Mouse (Mus musculus) bone marrow, adult 2 months (tissue): ENCODE data around the gene Olfr66. TPM values are rescaled to one million over a fixed set of nuclear protein-coding genes. Genes with fewer than 3 reads are reported as not detected.

Source experiments
- H3K27ac ChIP-seq: fragments of 200-500 bp; 2 replicates; pipeline ENCODE4 v1.5.1; 2012; ENCODE audit warnings: low read depth, mild to moderate bottlenecking, control low read depth, inconsistent platforms, low read length; ENCODE audit not compliant: control insufficient read depth, poor library complexity, insufficient read depth
- H3K4me1 ChIP-seq: fragments of 200-500 bp; 2 replicates; pipeline ENCODE4 v1.6.1; 2011; ENCODE audit warnings: low read length; ENCODE audit not compliant: control insufficient read depth, insufficient read depth
- H3K4me3 ChIP-seq: fragments of 200-500 bp; replicated peaks from 2 replicates; pipeline ENCODE3; 2011; ENCODE audit warnings: mild to moderate bottlenecking, low read depth, low read length, control low read depth; ENCODE audit not compliant: control insufficient read depth
- CTCF ChIP-seq: fragments of 200-500 bp; IDR thresholded peaks from 2 replicates; pipeline ENCODE4 v1.5.1; 2011; ENCODE audit warnings: low read length, control low read depth; ENCODE audit not compliant: control insufficient read depth, insufficient read depth
- POLR2A ChIP-seq: fragments of 200-500 bp; IDR thresholded peaks from 2 replicates; pipeline ENCODE4 v1.6.1; 2011; ENCODE audit warnings: low read depth, mild to moderate bottlenecking, control low read depth, low read length, borderline replicate concordance; ENCODE audit not compliant: control insufficient read depth
- WGBS: fragments of 180-500 bp; shearing (Covaris S2); methylation state at CpG from one replicate; pipeline ENCODE4 v1.1.7; 2018; 5-methylcytosine and 5-hydroxymethylcytosine counted together
- polyA plus RNA-seq: library from polyadenylated mRNA; stranded (reverse); fragments of >200 nt; gene quantifications from 2 replicates; pipeline ENCODE4 v1.2.4, GENCODE M21; 2011; ENCODE audit warnings: low replicate concordance; ENCODE audit not compliant: missing spikeins, insufficient read depth, insufficient read length

The Olfr66 gene
- polyA plus RNA-seq, 1 experiment, result not detected

DNA sequence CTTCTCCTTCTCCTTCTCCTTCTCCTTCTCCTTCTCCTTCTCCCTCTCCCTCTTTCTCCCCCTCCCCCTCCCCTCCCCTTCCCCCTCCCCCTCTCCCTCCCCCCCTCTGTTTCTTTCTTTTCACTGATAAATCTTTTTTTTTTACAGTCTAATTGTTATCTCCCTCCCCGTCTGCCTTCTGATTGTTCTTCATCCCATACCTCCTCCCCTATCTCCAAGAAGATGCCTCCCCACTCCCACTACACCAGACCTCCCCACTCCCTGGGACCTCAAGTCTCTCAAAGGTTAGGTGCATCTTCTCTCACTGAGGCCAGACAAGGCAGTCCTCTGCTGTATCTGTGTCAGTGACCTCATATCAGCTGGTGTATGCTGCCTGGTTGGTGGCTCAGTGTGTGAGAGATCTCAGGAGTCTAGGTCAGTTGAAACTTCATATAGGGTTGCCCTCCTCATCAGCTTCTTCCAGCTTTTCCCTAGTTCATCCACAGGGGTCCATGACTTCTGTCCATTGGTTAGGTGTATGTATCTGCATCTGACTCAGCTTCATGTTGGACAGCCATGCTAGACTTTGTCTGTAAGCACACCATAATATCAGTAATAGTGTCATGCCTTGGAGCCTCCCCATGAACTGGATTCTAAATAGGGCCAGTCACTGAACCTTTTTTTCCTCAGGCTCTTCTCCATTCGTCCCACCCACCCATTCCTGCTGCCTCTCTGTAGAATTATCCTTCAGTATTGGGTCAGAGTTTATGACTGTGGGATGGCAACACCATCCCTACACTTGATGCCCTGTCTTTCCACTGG lies 41.3 kb downstream of the Olfr66 start:
- no peak overlapping the region for H3K4me3 ChIP-seq
- H3K4me1 ChIP-seq, result peaks cover 1% of the 10 kb centered on the region; the same call in 1 of the 2 replicates
- WGBS, result 50% methylated on average over 1 of the region's 2 CpGs
- TF ChIP-seq POLR2A (no peak), CTCF (no peak)
- H3K27ac ChIP-seq, result no peak overlapping the region

DNA sequence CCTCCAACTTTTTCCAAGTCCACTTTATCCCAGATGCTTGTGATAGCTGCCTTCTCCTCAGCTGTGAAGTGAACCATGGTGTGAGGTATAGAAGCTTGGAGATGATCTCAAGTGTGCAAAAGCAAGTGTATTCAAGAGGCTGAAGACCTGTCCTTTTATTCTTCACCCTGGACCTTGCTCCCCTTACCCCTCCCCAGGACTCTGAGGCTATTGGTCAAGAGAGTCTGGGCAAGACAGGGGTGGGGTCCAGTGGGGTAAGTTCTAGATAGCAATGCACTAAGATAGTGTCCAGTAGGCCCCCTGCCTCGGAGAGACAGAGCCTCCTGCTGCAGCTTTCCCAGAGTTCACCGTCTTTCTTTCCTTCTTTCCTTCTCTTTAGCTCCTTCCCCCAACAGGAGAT lies 43.0 kb downstream of the Olfr66 start, which contains the start of gene Hbb-bh1:
Gene Hbb-bh1 (minus strand): TSS at position 131 of the 400 bp plus-strand sequence.
- TF ChIP-seq CTCF (no peak), POLR2A (no peak)
- Histone ChIP-seq H3K4me1 (peaks cover 1% of the 10 kb centered on the region; the same call in 1 of the 2 replicates), H3K27ac (no peak within 1 kb of the TSS), H3K4me3 (no peak within 1 kb of the TSS)
- 84% methylated on average over 2 of the region's 2 CpGs for WGBS

DNA sequence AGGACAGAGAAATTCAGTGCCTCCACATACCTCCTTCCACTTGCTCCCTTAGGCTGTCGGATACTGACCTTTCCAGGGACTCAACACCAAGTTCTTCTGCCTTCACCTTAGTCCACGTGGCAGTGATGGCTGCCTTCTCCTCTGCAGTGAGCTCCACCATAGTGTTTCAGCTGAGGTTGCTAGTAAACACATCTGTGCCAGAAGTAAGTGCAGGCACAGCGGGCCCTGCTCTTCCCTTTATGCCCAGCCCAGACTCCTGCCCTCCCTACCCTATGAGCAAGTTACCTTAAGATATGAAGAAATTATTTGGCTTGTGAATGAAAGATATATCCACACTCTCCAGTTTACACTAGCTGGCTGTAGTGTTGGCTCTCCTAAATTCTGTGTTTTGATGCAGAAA lies 45.8 kb downstream of the Olfr66 start, which contains the start of gene Hbb-bh2:
Gene Hbb-bh2 (minus strand): TSS at position 253 of the 400 bp plus-strand sequence.
- 80% methylated on average over 3 of the region's 3 CpGs for WGBS
- peaks cover 1% of the 10 kb centered on the region; the same call in 1 of the 2 replicates for H3K4me1 ChIP-seq
- no peak within 1 kb of the TSS for H3K4me3 ChIP-seq
- H3K27ac ChIP-seq, result no peak within 1 kb of the TSS
- no peak for TF ChIP-seq CTCF
- no peak for TF ChIP-seq POLR2A

Other genes with a start within 250 kb of the Olfr66 start
- gene Olfr622, start 243.6 kb downstream of the Olfr66 start, polyA plus RNA-seq, result not detected in 2 replicates
- gene Olfr623, start 222.6 kb downstream of the Olfr66 start, polyA plus RNA-seq, result not detected in 2 replicates
- gene Olfr624, start 215.1 kb downstream of the Olfr66 start, polyA plus RNA-seq, result 0.25 and 0.45 TPM in 2 replicates
- not detected in 2 replicates for gene Olfr625-ps1, start 203.5 kb downstream of the Olfr66 start, polyA plus RNA-seq
- gene Olfr243, start 171.6 kb downstream of the Olfr66 start, polyA plus RNA-seq, result 0.27 and 0.40 TPM in 2 replicates
- not detected in 2 replicates for gene Olfr628, start 155.9 kb downstream of the Olfr66 start, polyA plus RNA-seq
- gene Olfr629, start 141.3 kb downstream of the Olfr66 start, polyA plus RNA-seq, result 1.2 TPM in 1 of 2 replicates, not detected in the other
- gene Olfr630, start 128.9 kb downstream of the Olfr66 start, polyA plus RNA-seq, result not detected in 2 replicates
- gene Olfr69, start 114.7 kb downstream of the Olfr66 start, polyA plus RNA-seq, result not detected in 2 replicates
- 0.36 TPM in 1 of 2 replicates, not detected in the other for gene Olfr68, start 106.6 kb downstream of the Olfr66 start, polyA plus RNA-seq
- gene Olfr67, start 94.4 kb downstream of the Olfr66 start, polyA plus RNA-seq, result 0.25 TPM in 1 of 2 replicates, not detected in the other
- gene Hbb-bt, start 72.3 kb downstream of the Olfr66 start, polyA plus RNA-seq, result 16,360 and 37,491 TPM in 2 replicates
- gene Hbb-bs, start 58.2 kb downstream of the Olfr66 start, polyA plus RNA-seq, result 44,806 and 110,365 TPM in 2 replicates
- not detected in 2 replicates for gene Hbb-bh2, start 45.7 kb downstream of the Olfr66 start, polyA plus RNA-seq
- 1.6 TPM in 1 of 2 replicates, not detected in the other for gene Hbb-bh1, start 43.1 kb downstream of the Olfr66 start, polyA plus RNA-seq
- 1.6 TPM in 1 of 2 replicates, not detected in the other for gene Hbb-y, start 33.0 kb downstream of the Olfr66 start, polyA plus RNA-seq
- gene Olfr64, start 8.2 kb upstream of the Olfr66 start, polyA plus RNA-seq, result not detected in 2 replicates
- gene Olfr65, start 17.2 kb upstream of the Olfr66 start, polyA plus RNA-seq, result not detected in 2 replicates
- not detected in 2 replicates for gene Olfr631, start 42.6 kb upstream of the Olfr66 start, polyA plus RNA-seq
- not detected in 2 replicates for gene Olfr632, start 48.1 kb upstream of the Olfr66 start, polyA plus RNA-seq
- 0.25 TPM in 1 of 2 replicates, not detected in the other for gene Olfr633, start 58.2 kb upstream of the Olfr66 start, polyA plus RNA-seq
- not detected in 2 replicates for gene Olfr635, start 84.9 kb upstream of the Olfr66 start, polyA plus RNA-seq
- gene Olfr638, start 112.5 kb upstream of the Olfr66 start, polyA plus RNA-seq, result not detected in 2 replicates
- not detected in 2 replicates for gene Olfr639, start 131.1 kb upstream of the Olfr66 start, polyA plus RNA-seq
- gene Olfr640, start 139.3 kb upstream of the Olfr66 start, polyA plus RNA-seq, result not detected in 2 replicates
- not detected in 2 replicates for gene Olfr641, start 149.2 kb upstream of the Olfr66 start, polyA plus RNA-seq
- gene Olfr642, start 166.4 kb upstream of the Olfr66 start, polyA plus RNA-seq, result 0.29 TPM in 1 of 2 replicates, not detected in the other
- not detected in 2 replicates for gene 4930516K23Rik, start 175.2 kb upstream of the Olfr66 start, polyA plus RNA-seq
- gene Olfr644, start 185.6 kb upstream of the Olfr66 start, polyA plus RNA-seq, result not detected in 2 replicates
- gene Olfr645, start 199.2 kb upstream of the Olfr66 start, polyA plus RNA-seq, result not detected in 2 replicates
- not detected in 2 replicates for gene Olfr646, start 218.6 kb upstream of the Olfr66 start, polyA plus RNA-seq
- gene Ubqln5, start 243.6 kb upstream of the Olfr66 start, polyA plus RNA-seq, result not detected in 2 replicates